Mouse (Mus musculus): ENCODE data around the gene Serpine1.

The Serpine1 gene

GRCm38 (mm10) chr5:137012401-137012950 is 59.6 kb downstream of the Serpine1 start:
- DNase-seq (ENCODE audit: low spot score), result no peak

Measured in ovary, adult 18-20 months (tissue).